Mouse (Mus musculus) hindbrain, embryonic 12.5 days (tissue): Measurements from ENCODE around the gene Klhl8. TPM values are rescaled to one million over a fixed set of nuclear protein-coding genes. Genes with fewer than 3 reads are reported as not detected.

Source experiments
- ATAC-seq: fragments of 200-750 bp; cut with Nextera tagmentation; 2 replicates; pipeline ENCODE4 v1.8.0; 2017; ENCODE audit warnings: moderate TSS enrichment; ENCODE audit not compliant: low FRiP score
- H3K27ac ChIP-seq: fragments of 300-500 bp; sonication (generic); 2 replicates; pipeline ENCODE4 v1.5.1; 2016; ENCODE audit warnings: mild to moderate bottlenecking
- H3K27me3 ChIP-seq: fragments of 300-500 bp; sonication (generic); 2 replicates; pipeline ENCODE4 v1.6.1; 2016; ENCODE audit warnings: mild to moderate bottlenecking
- H3K36me3 ChIP-seq: fragments of 300-500 bp; sonication (generic); 2 replicates; pipeline ENCODE4 v1.6.1; 2016; ENCODE audit warnings: mild to moderate bottlenecking
- H3K4me1 ChIP-seq: fragments of 300-500 bp; sonication (generic); 2 replicates; pipeline ENCODE4 v1.6.1; 2016
- H3K4me2 ChIP-seq: fragments of 300-500 bp; sonication (generic); replicated peaks from 2 replicates; pipeline ENCODE4 v1.6.1; 2016; ENCODE audit warnings: mild to moderate bottlenecking
- H3K4me3 ChIP-seq: fragments of 300-500 bp; sonication (generic); 2 replicates; pipeline ENCODE4 v1.5.1; 2016; ENCODE audit warnings: mild to moderate bottlenecking
- H3K9ac ChIP-seq: fragments of 300-500 bp; sonication (generic); 2 replicates; pipeline ENCODE4 v1.6.1; 2016; ENCODE audit warnings: mild to moderate bottlenecking, moderate library complexity
- H3K9me3 ChIP-seq: fragments of 300-500 bp; sonication (generic); replicated peaks from 2 replicates; pipeline ENCODE4 v1.6.1; 2016; ENCODE audit warnings: mild to moderate bottlenecking
- WGBS: fragments of 180-500 bp; shearing (Covaris S2); methylation state at CpG from one replicate; pipeline ENCODE4 v1.1.7; 2016; 5-methylcytosine and 5-hydroxymethylcytosine counted together
- polyA plus RNA-seq: library from polyadenylated mRNA; unstranded; fragments of >200 nt; fragmentation: Nextera tagmentation; extraction: Ambion mirVana; gene quantifications from 2 replicates; pipeline ENCODE4 v1.2.1, GENCODE M21; 2016

The Klhl8 gene
- polyA plus RNA-seq, 1 experiment from 2014 or later: 20.3 TPM

- H3K27ac ChIP-seq: no peak overlapping the region
- H3K4me2 ChIP-seq: no peak overlapping the region
- peaks cover 6% of the 10 kb centered on the region for H3K36me3 ChIP-seq
- WGBS: 89% methylated on average over 14 of the region's 14 CpGs
- no peak for ATAC-seq
- no peaks in the 10 kb centered on the region for H3K9me3 ChIP-seq
- H3K9ac ChIP-seq: no peak overlapping the region
- H3K4me1 ChIP-seq: peaks cover 7% of the 10 kb centered on the region; the same call in 1 of the 2 replicates
- no peak overlapping the region for H3K4me3 ChIP-seq
- no peaks in the 10 kb centered on the region for H3K27me3 ChIP-seq
These were observed 55.4 kb downstream of the Klhl8 start for GRCm38 (mm10) chr5:103855483-103856211.

GRCm38 (mm10) chr5:103854807-103855194 is 56.3 kb downstream of the Klhl8 start:
- Histone ChIP-seq H3K27ac (no peak overlapping the region), H3K4me2 (no peak overlapping the region), H3K9ac (no peak overlapping the region), H3K4me3 (no peak overlapping the region), H3K4me1 (peaks cover 7% of the 10 kb centered on the region; the same call in 1 of the 2 replicates), H3K27me3 (no peaks in the 10 kb centered on the region), H3K36me3 (peaks cover 9% of the 10 kb centered on the region), H3K9me3 (no peaks in the 10 kb centered on the region)
- ATAC-seq: no peak
- WGBS: 62% methylated on average over 5 of the region's 5 CpGs

GRCm38 (mm10) chr5:103854041-103854806 is 56.8 kb downstream of the Klhl8 start:
- peak overlapping the region; percentile 60 for H3K27ac ChIP-seq
- peaks cover 7% of the 10 kb centered on the region; the same call in 1 of the 2 replicates for H3K4me1 ChIP-seq
- no peak overlapping the region for H3K4me2 ChIP-seq
- no peaks in the 10 kb centered on the region for H3K27me3 ChIP-seq
- peaks cover 15% of the 10 kb centered on the region for H3K36me3 ChIP-seq
- no peak overlapping the region for H3K9ac ChIP-seq
- no peak overlapping the region for H3K4me3 ChIP-seq
- WGBS: 67% methylated on average over 17 of the region's 17 CpGs
- ATAC-seq: peak; percentile 38; the same call in 1 of the 2 replicates
- no peaks in the 10 kb centered on the region for H3K9me3 ChIP-seq

- 81% methylated on average over 4 of the region's 4 CpGs for WGBS
- no peak overlapping the region for H3K4me3 ChIP-seq
- H3K36me3 ChIP-seq: peaks cover 17% of the 10 kb centered on the region
- H3K4me1 ChIP-seq: peaks cover 7% of the 10 kb centered on the region; the same call in 1 of the 2 replicates
- ATAC-seq: no peak
- H3K9me3 ChIP-seq: no peaks in the 10 kb centered on the region
- H3K27me3 ChIP-seq: no peaks in the 10 kb centered on the region
- no peak overlapping the region for H3K4me2 ChIP-seq
- H3K27ac ChIP-seq: no peak overlapping the region
- H3K9ac ChIP-seq: no peak overlapping the region
These were observed 58.1 kb downstream of the Klhl8 start for GRCm38 (mm10) chr5:103852756-103853549.

GRCm38 (mm10) chr5:103848546-103848945 is 62.5 kb downstream of the Klhl8 start:
- WGBS: 96% methylated on average over 8 of the region's 8 CpGs
- Histone ChIP-seq H3K27me3 (no peaks in the 10 kb centered on the region), H3K9ac (no peak overlapping the region), H3K4me3 (no peak overlapping the region), H3K9me3 (no peaks in the 10 kb centered on the region), H3K27ac (no peak overlapping the region), H3K36me3 (peaks cover 26% of the 10 kb centered on the region), H3K4me1 (peaks cover 17% of the 10 kb centered on the region), H3K4me2 (no peak overlapping the region)
- ATAC-seq: no peak

GRCm38 (mm10) chr5:103846609-103847008 is 64.5 kb downstream of the Klhl8 start:
- Histone ChIP-seq H3K4me3 (no peak overlapping the region), H3K4me1 (peaks cover 17% of the 10 kb centered on the region), H3K9me3 (no peaks in the 10 kb centered on the region), H3K36me3 (peaks cover 36% of the 10 kb centered on the region), H3K9ac (no peak overlapping the region), H3K27ac (no peak overlapping the region), H3K4me2 (no peak overlapping the region), H3K27me3 (no peaks in the 10 kb centered on the region)
- ATAC-seq: no peak
- WGBS: 51% methylated on average over 5 of the region's 5 CpGs

GRCm38 (mm10) chr5:103846154-103846551 is 64.9 kb downstream of the Klhl8 start:
- H3K4me3 ChIP-seq: no peak overlapping the region
- no peaks in the 10 kb centered on the region for H3K9me3 ChIP-seq
- H3K9ac ChIP-seq: no peak overlapping the region
- no peak overlapping the region for H3K4me2 ChIP-seq
- H3K36me3 ChIP-seq: peaks cover 34% of the 10 kb centered on the region
- 0 out of 2 replicates have a peak overlapping the region, but pooled peaks have one; percentile 13 for H3K27ac ChIP-seq
- 86% methylated on average over 10 of the region's 10 CpGs for WGBS
- no peak for ATAC-seq
- H3K27me3 ChIP-seq: no peaks in the 10 kb centered on the region
- H3K4me1 ChIP-seq: peaks cover 17% of the 10 kb centered on the region

GRCm38 (mm10) chr5:103845418-103846153 is 65.5 kb downstream of the Klhl8 start:
- H3K27ac ChIP-seq: peak overlapping the region; percentile 13; the same call in 1 of the 2 replicates
- H3K36me3 ChIP-seq: peaks cover 32% of the 10 kb centered on the region
- H3K9ac ChIP-seq: no peak overlapping the region
- no peaks in the 10 kb centered on the region for H3K9me3 ChIP-seq
- H3K4me1 ChIP-seq: peaks cover 17% of the 10 kb centered on the region
- no peaks in the 10 kb centered on the region for H3K27me3 ChIP-seq
- WGBS: 50% methylated on average over 19 of the region's 19 CpGs
- H3K4me3 ChIP-seq: no peak overlapping the region
- no peak overlapping the region for H3K4me2 ChIP-seq
- peak; percentile 71 for ATAC-seq

GRCm38 (mm10) chr5:103843938-103844337 is 67.1 kb downstream of the Klhl8 start:
- H3K36me3 ChIP-seq: peaks cover 22% of the 10 kb centered on the region
- no peaks in the 10 kb centered on the region for H3K9me3 ChIP-seq
- no peak overlapping the region for H3K4me2 ChIP-seq
- no peak for ATAC-seq
- WGBS: 58% methylated on average over 1 of the region's 1 CpGs
- H3K4me3 ChIP-seq: no peak overlapping the region
- H3K9ac ChIP-seq: no peak overlapping the region
- no peak overlapping the region for H3K27ac ChIP-seq
- no peaks in the 10 kb centered on the region for H3K27me3 ChIP-seq
- peaks cover 17% of the 10 kb centered on the region for H3K4me1 ChIP-seq

GRCm38 (mm10) chr5:103839265-103839626 is 71.8 kb downstream of the Klhl8 start:
- Histone ChIP-seq H3K27ac (no peak overlapping the region), H3K27me3 (no peaks in the 10 kb centered on the region), H3K9me3 (no peaks in the 10 kb centered on the region), H3K4me2 (no peak overlapping the region), H3K9ac (no peak overlapping the region), H3K4me1 (peaks cover 2% of the 10 kb centered on the region; the same call in 1 of the 2 replicates), H3K4me3 (no peak overlapping the region), H3K36me3 (peaks cover 16% of the 10 kb centered on the region; the same call in 1 of the 2 replicates)
- no peak for ATAC-seq
- WGBS: 89% methylated on average over 3 of the region's 3 CpGs

- Histone ChIP-seq H3K4me2 (no peak overlapping the region), H3K4me1 (peaks cover 2% of the 10 kb centered on the region; the same call in 1 of the 2 replicates), H3K27me3 (no peaks in the 10 kb centered on the region), H3K27ac (no peak overlapping the region), H3K9me3 (no peaks in the 10 kb centered on the region), H3K4me3 (no peak overlapping the region), H3K36me3 (peaks cover 20% of the 10 kb centered on the region), H3K9ac (no peak overlapping the region)
- no peak for ATAC-seq
- WGBS: 94% methylated on average over 15 of the region's 15 CpGs
These were observed 72.4 kb downstream of the Klhl8 start for GRCm38 (mm10) chr5:103838550-103839264.
